Mouse (Mus musculus): ENCODE measurements around the gene Naa16. TPM values are rescaled to one million over a fixed set of nuclear protein-coding genes. Genes with fewer than 3 reads are reported as not detected.

Naa16 gene
- polyA plus RNA-seq, 1 experiment from 2014 or later = 44.0 TPM

DNA sequence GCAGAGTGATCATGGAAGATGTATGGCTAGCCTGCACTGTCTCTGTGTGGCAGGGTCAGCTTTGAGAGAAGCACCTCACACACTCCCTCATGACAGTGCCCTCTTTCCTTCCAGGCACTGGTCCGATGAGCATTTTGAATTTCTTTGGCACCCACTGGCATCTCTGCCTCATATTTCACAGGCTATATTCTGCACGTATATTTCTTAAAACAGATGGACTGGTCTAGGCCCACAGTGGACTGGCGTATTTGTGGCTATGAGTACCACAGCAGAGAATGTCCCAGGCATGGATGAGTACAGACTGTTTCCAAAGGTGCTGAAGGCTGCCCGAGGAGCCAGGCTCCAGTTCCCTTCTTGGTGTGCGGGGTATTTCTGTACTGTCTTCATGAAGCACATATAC lies 68.7 kb downstream of the Naa16 start:
- 91% methylated on average over 5 of the region's 5 CpGs for WGBS
- no peaks in the 10 kb centered on the region for H3K27me3 ChIP-seq
- H3K9me3 ChIP-seq = no peaks in the 10 kb centered on the region
- peaks cover 8% of the 10 kb centered on the region for H3K4me1 ChIP-seq
- no peak for ATAC-seq (ENCODE audit: low FRiP score)
- no peaks in the 10 kb centered on the region for H3K36me3 ChIP-seq (replicated peaks)
- no peak overlapping the region for H3K9ac ChIP-seq
- H3K4me3 ChIP-seq (replicated peaks) = no peak overlapping the region
- no peak overlapping the region for H3K4me2 ChIP-seq
- H3K27ac ChIP-seq = no peak overlapping the region

DNA sequence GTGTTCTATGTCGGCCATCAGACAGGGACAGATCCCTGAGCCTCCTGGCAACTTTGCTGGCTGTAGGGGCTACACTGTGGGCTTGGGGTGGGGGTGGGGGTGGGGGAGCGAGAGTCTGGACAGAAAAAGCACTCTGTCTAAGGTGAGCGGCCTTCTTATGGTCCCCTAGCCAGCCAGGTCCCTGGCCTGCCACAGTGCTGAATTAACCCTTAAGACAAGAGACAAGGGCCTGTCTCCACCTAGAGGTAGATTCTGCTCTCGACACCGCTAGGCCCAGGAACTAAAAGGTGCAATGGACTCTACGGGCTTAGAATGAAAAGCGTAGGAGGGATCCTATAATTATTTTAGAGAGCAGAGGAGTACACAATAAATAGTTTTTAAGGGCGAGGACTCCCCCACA lies 69.4 kb downstream of the Naa16 start:
- 22% methylated on average over 8 of the region's 8 CpGs for WGBS
- Histone ChIP-seq H3K4me1 (peaks cover 8% of the 10 kb centered on the region), H3K27ac (0 out of 2 replicates have a peak overlapping the region, but pooled peaks have one; percentile 32), H3K27me3 (no peaks in the 10 kb centered on the region), H3K4me2 (no peak overlapping the region), H3K9me3 (no peaks in the 10 kb centered on the region), H3K4me3 (replicated peaks) (no peak overlapping the region), H3K9ac (no peak overlapping the region), H3K36me3 (replicated peaks) (no peaks in the 10 kb centered on the region)
- ATAC-seq (ENCODE audit: low FRiP score) = peak; percentile 78

DNA sequence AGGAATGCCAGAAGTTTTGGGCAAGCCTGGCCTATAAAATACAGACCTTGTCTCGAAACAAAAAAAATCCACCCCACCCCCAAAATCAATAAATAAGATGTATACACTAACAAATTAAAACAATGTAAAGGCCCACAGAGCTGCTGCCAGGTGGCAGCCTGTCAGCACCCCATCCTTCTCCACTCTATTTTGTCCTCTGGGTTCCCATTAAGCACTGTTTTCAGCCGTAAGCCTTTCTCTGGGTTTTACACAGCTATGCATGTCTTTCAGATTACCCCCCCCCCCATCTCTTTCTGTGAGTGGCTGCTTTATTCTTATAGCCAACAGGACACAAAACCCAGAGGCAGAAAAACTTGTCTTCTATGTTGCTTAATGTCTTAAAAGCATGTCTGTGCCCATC lies 73.0 kb downstream of the Naa16 start:
- WGBS = 53% methylated on average over 2 of the region's 2 CpGs
- Histone ChIP-seq H3K4me3 (replicated peaks) (no peak overlapping the region), H3K36me3 (replicated peaks) (no peaks in the 10 kb centered on the region), H3K4me2 (no peak overlapping the region), H3K9me3 (no peaks in the 10 kb centered on the region), H3K27me3 (no peaks in the 10 kb centered on the region), H3K4me1 (peaks cover 8% of the 10 kb centered on the region; the same call in 1 of the 2 replicates), H3K9ac (no peak overlapping the region), H3K27ac (no peak overlapping the region)
- ATAC-seq (ENCODE audit: low FRiP score) = no peak

DNA sequence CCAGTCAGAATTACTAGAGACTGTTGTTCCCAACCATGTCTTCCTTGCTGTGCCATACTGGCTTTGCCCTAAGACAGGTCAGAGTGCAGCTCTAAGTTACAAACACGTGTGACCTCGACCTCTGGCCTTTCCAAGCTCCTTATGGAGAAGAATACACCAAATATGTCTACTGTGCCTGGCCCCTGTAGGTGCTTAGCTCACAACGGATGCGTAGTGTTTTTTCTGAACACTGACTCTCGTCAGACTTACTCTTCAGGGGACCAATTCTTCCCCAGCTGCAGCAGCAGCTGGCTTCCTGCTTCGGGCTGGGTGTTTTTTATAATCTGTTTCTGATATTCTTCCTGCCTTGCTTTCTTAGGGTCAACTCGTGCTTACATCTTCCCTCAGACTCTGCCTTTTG lies 74.7 kb downstream of the Naa16 start:
- Histone ChIP-seq H3K36me3 (replicated peaks) (no peaks in the 10 kb centered on the region), H3K4me3 (replicated peaks) (no peak overlapping the region), H3K4me2 (no peak overlapping the region), H3K27ac (no peak overlapping the region), H3K9me3 (no peaks in the 10 kb centered on the region), H3K9ac (no peak overlapping the region), H3K27me3 (no peaks in the 10 kb centered on the region), H3K4me1 (peaks cover 5% of the 10 kb centered on the region; the same call in 1 of the 2 replicates)
- ATAC-seq (ENCODE audit: low FRiP score) = no peak
- WGBS = 67% methylated on average over 7 of the region's 7 CpGs

DNA sequence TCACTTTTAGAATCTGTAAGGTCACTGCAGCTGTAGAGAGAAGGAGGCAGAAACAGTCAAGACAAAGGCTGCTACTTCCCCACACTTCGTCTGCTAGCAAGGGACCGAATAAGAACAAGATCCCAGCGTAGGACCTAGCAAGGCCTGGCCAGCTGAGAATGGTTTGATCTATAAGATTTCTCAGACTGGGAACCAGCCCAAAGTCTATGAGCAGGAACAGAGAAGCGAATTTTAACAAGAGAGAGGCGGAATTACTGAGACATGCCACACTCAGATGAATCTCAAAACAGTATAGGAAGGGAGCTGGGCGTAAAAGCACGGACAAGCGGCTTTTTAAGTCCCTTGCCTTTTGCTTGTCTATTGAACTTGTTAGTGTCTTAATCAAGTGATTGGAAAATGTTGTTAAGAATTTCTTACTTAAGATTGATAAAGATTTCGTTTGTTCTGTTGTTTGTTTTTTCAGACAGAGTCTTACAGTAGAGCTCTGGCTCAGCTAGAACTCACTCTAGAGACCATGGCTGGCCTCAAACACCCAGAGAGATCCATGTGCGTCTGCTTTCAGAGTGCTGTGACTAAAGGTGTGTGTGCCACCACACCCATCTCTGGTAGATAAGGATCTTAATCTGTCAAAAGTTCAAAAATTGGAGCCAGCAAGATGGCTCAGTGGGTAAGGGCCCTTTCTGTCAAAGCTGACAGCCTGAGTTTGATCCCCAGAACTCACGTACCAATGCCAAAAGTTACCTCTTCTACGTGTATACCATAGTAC lies 76.2 kb downstream of the Naa16 start:
- Histone ChIP-seq H3K27me3 (no peaks in the 10 kb centered on the region), H3K4me3 (replicated peaks) (no peak overlapping the region), H3K4me1 (peaks cover 3% of the 10 kb centered on the region; the same call in 1 of the 2 replicates), H3K4me2 (no peak overlapping the region), H3K9me3 (no peaks in the 10 kb centered on the region), H3K9ac (no peak overlapping the region), H3K27ac (0 out of 2 replicates have a peak overlapping the region, but pooled peaks have one; percentile 32), H3K36me3 (replicated peaks) (no peaks in the 10 kb centered on the region)
- ATAC-seq (ENCODE audit: low FRiP score) = no peak
- 82% methylated on average over 12 of the region's 12 CpGs for WGBS

DNA sequence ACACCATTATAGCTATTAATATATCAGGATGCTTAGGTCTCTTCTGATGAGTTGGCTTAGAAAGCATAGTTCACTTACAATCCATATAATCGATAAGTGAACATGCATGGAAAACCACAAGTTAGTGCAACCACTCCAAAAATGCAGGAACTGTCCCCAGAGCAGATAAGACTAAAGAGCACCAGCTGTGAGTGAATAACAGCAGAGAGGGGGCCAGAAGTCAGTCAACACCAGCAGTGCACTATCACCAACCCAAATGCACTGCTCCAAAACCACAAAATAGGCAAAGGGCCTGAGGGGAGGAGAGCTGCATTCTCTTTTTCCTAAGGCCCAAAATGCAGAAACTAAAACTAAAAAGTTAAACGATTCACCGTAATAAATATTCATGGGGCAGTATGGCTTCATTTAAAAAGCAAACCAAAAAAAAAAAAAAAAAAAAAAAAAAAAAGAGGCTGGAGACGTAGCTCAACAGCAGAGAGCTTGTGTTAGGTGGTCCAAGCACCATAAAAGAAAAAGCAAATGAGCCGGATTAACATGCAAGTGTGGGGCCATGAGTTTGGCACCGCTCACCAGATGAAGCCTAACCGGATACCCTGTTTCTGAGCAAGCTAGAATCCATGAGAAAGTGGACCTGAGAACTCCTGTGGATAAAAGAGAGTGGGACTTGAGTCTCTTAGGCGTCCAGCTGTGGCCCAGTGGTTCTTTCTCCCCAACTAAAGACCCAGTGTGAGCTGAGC lies 77.0 kb downstream of the Naa16 start:
- H3K4me2 ChIP-seq = no peak overlapping the region
- WGBS = 57% methylated on average over 8 of the region's 8 CpGs
- no peaks in the 10 kb centered on the region; the same call in 1 of the 2 replicates for H3K27me3 ChIP-seq
- H3K9ac ChIP-seq = no peak overlapping the region
- no peaks in the 10 kb centered on the region for H3K36me3 ChIP-seq (replicated peaks)
- 0 out of 2 replicates have a peak overlapping the region, but pooled peaks have one; percentile 32 for H3K27ac ChIP-seq
- H3K9me3 ChIP-seq = no peaks in the 10 kb centered on the region
- peaks cover 5% of the 10 kb centered on the region for H3K4me1 ChIP-seq
- H3K4me3 ChIP-seq (replicated peaks) = no peak overlapping the region
- ATAC-seq (ENCODE audit: low FRiP score) = no peak

DNA sequence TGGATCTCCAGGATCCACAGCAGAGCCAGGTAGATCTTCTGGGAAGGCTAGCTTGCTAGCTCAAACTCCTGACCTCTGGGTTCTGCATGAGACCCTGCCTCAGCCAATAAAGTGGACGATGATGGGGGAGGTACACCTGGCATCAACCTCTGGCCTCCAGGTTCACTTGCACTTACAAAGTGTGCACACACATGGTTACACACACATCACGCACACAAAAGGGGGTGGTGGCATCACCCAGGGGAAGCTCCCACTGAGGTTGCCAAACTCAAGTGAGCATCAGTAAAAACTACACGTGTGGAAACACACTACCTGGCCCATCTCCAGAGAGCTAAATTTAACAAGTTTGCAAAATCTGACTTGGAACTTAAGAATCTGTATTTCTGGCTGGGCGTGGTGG lies 77.9 kb downstream of the Naa16 start:
- H3K27me3 ChIP-seq = no peaks in the 10 kb centered on the region; the same call in 1 of the 2 replicates
- no peaks in the 10 kb centered on the region for H3K36me3 ChIP-seq (replicated peaks)
- no peak overlapping the region for H3K27ac ChIP-seq
- no peaks in the 10 kb centered on the region for H3K9me3 ChIP-seq
- WGBS = 89% methylated on average over 4 of the region's 4 CpGs
- H3K4me1 ChIP-seq = peaks cover 12% of the 10 kb centered on the region
- no peak overlapping the region for H3K9ac ChIP-seq
- ATAC-seq (ENCODE audit: low FRiP score) = no peak
- no peak overlapping the region for H3K4me3 ChIP-seq (replicated peaks)
- no peak overlapping the region for H3K4me2 ChIP-seq

DNA sequence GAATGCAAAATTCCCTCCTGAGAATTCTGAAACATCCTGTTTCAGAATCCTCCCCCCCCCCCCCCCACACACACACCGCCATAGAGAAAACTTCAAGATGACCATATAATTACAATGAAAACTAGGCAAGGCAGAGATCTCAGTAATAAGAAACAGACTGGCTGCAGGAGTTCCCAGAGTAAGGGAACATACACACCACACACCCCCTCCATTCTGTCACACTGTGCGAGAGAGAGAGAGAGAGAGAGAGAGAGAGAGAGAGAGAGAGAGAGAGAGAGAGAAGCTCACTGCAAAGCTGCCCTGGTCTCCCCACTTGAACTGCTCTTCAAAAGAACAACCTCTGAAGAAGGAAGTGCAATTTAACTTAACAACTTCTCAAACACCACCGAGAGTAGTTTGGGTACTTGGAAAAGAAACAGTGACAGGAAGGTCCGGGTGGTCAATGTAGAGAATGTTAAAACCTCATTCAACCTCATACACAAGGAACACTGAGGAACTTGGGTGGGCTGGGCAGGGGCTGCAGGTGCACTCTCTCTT lies 78.6 kb downstream of the Naa16 start:
- no peak for ATAC-seq (ENCODE audit: low FRiP score)
- no peak overlapping the region for H3K9ac ChIP-seq
- peaks cover 12% of the 10 kb centered on the region for H3K4me1 ChIP-seq
- no peak overlapping the region for H3K27ac ChIP-seq
- 67% methylated on average over 4 of the region's 4 CpGs for WGBS
- H3K9me3 ChIP-seq = no peaks in the 10 kb centered on the region
- no peak overlapping the region for H3K4me3 ChIP-seq (replicated peaks)
- H3K4me2 ChIP-seq = no peak overlapping the region
- H3K27me3 ChIP-seq = no peaks in the 10 kb centered on the region; the same call in 1 of the 2 replicates
- no peaks in the 10 kb centered on the region for H3K36me3 ChIP-seq (replicated peaks)

DNA sequence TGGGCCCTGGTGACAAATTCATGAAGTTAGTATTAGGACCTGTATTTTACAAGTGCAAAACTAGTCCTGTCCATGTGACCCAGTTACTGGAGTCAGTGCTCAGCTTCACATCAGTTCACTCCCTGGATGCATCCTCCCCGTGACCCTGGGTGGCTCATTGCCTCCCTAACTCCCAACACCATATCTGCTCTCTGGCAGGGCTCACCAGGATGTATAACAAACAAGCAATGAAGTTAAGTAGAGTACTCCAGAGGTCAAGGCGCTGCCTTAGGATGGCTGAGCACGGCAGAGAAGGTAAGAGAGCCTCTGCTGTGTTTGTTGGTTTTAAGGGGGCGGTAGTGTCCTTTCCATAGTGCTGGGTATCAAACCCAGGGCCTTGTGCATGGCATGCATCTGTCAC lies 81.5 kb downstream of the Naa16 start:
- H3K36me3 ChIP-seq (replicated peaks) = no peaks in the 10 kb centered on the region

DNA sequence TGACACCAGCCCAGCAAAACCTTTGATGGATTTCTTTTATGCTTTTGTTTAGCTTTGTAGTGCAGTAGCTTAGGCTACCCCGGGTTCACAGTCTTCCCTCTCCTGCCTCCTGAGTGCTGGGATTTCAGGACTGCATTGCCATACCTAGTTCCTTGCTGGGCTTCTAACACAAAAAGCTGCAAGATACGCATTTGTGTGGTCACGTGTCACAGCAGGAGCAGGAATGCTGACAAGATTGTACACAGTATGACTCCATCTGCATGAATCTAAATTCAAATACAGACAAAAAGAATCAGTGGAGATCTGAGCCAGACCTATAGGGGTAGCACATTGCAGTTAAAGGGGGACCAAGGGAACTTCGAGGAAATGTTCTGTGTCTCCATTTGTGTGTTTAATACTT lies 82.2 kb downstream of the Naa16 start:
- no peak overlapping the region for H3K4me3 ChIP-seq (replicated peaks)
- 0 out of 2 replicates have a peak, but pooled peaks have one; percentile 30 for ATAC-seq (ENCODE audit: low FRiP score)
- H3K27me3 ChIP-seq = no peaks in the 10 kb centered on the region; the same call in none of the 2 replicates
- 11% methylated on average over 4 of the region's 4 CpGs for WGBS
- H3K4me1 ChIP-seq = peaks cover 9% of the 10 kb centered on the region
- H3K4me2 ChIP-seq = no peak overlapping the region
- no peak overlapping the region for H3K27ac ChIP-seq
- no peaks in the 10 kb centered on the region for H3K36me3 ChIP-seq (replicated peaks)
- H3K9me3 ChIP-seq = no peaks in the 10 kb centered on the region
- H3K9ac ChIP-seq = no peak overlapping the region

More for the DNA sequence above, 81.5 kb downstream of the Naa16 start:
- no peak overlapping the region for H3K4me2 ChIP-seq
- H3K9ac ChIP-seq = no peak overlapping the region
- WGBS = 74% methylated on average over 4 of the region's 4 CpGs
- H3K27ac ChIP-seq = no peak overlapping the region
- no peaks in the 10 kb centered on the region for H3K9me3 ChIP-seq
- no peaks in the 10 kb centered on the region; the same call in none of the 2 replicates for H3K27me3 ChIP-seq
- ATAC-seq (ENCODE audit: low FRiP score) = no peak
- H3K4me1 ChIP-seq = peaks cover 12% of the 10 kb centered on the region
- no peak overlapping the region for H3K4me3 ChIP-seq (replicated peaks)

DNA sequence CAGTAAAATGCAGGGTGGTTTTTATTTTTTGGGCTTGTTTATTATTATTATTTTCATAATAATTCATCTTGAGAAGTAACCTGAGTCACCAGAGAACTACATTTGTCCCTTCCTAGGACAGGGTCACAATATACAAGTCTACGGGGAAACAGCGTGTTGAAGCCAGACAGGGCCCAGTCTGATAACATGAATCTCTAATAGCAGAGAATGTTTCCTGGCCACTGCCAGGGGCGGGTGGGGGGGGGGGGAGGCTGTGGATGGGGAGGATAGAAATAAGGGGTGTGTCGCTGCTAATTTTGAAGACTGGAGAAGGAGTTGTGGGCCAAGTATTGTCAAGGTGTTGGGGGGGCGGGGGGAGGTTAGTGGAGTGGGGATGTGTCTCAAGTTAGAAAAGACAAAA lies 82.7 kb downstream of the Naa16 start:
- Histone ChIP-seq H3K9ac (no peak overlapping the region), H3K27ac (no peak overlapping the region), H3K4me1 (peaks cover 9% of the 10 kb centered on the region), H3K9me3 (no peaks in the 10 kb centered on the region), H3K27me3 (no peaks in the 10 kb centered on the region; the same call in none of the 2 replicates), H3K36me3 (replicated peaks) (no peaks in the 10 kb centered on the region), H3K4me2 (no peak overlapping the region), H3K4me3 (replicated peaks) (no peak overlapping the region)
- WGBS = 55% methylated on average over 5 of the region's 5 CpGs
- ATAC-seq (ENCODE audit: low FRiP score) = no peak

DNA sequence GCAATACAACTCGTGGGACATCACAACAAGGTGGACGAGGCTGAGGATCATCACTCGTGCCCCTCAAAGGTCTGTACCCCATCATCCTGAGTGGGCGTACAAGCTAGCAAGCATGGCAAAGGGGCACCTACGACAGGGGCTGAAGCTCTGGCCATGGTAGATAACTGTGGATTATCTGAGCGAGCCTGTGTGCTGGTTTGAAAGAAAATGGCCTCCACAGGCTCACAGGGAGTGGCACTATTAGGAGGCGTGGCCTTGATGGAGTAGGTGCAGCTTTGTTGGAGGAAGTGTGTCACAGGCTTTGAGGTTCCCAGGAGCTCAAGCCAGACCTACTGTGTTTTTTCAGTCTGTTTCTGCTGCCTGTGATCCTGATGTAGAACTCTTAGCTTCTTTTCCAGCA lies 83.4 kb downstream of the Naa16 start:
- no peak overlapping the region for H3K4me3 ChIP-seq (replicated peaks)
- no peak overlapping the region for H3K9ac ChIP-seq
- H3K27me3 ChIP-seq = peaks cover 5% of the 10 kb centered on the region
- no peak overlapping the region for H3K4me2 ChIP-seq
- H3K36me3 ChIP-seq (replicated peaks) = no peaks in the 10 kb centered on the region
- H3K9me3 ChIP-seq = no peaks in the 10 kb centered on the region
- WGBS = 88% methylated on average over 7 of the region's 7 CpGs
- H3K4me1 ChIP-seq = peaks cover 9% of the 10 kb centered on the region
- no peak overlapping the region for H3K27ac ChIP-seq
- no peak for ATAC-seq (ENCODE audit: low FRiP score)

Data from forebrain, embryonic 12.5 days (tissue).